Mouse (Mus musculus) olfactory bulb, adult 2 months (tissue): ENCODE data around the gene Gm26657.

Experiments
- CTCF ChIP-seq: fragments of 200-500 bp; IDR thresholded peaks from 2 replicates; pipeline ENCODE4 v1.5.1; 2012; ENCODE audit warnings: low read depth, mild to moderate bottlenecking, low read length, moderate library complexity; ENCODE audit not compliant: insufficient read depth
- POLR2A ChIP-seq: fragments of 200-500 bp; IDR thresholded peaks from 2 replicates; pipeline ENCODE4 v1.6.1; 2012; ENCODE audit warnings: mild to moderate bottlenecking, low read depth, low read length, moderate library complexity; ENCODE audit not compliant: insufficient read depth

- no peak for TF ChIP-seq CTCF
- TF ChIP-seq POLR2A = no peak
Measured at GRCm38 (mm10) chr4:56722346-56722745, 17.5 kb upstream of the Gm26657 start.
